Mouse (Mus musculus) small intestine, adult 2 months (tissue): Measurements from ENCODE around the gene Esrrg.

ENCODE experiments used
- CTCF ChIP-seq: fragments of 200-500 bp; IDR thresholded peaks from 2 replicates; pipeline ENCODE4 v1.5.1; 2012; ENCODE audit warnings: low read depth, mild to moderate bottlenecking, control low read depth, inconsistent platforms, low read length, moderate library complexity, mixed read lengths; ENCODE audit not compliant: insufficient replicate concordance, insufficient read length; ENCODE audit errors: extremely low read depth
- POLR2A ChIP-seq: fragments of 200-500 bp; IDR thresholded peaks from 2 replicates; pipeline ENCODE4 v1.6.1; 2012; ENCODE audit warnings: low read depth, mild to moderate bottlenecking, control low read depth, inconsistent platforms, low read length, moderate library complexity

DNA sequence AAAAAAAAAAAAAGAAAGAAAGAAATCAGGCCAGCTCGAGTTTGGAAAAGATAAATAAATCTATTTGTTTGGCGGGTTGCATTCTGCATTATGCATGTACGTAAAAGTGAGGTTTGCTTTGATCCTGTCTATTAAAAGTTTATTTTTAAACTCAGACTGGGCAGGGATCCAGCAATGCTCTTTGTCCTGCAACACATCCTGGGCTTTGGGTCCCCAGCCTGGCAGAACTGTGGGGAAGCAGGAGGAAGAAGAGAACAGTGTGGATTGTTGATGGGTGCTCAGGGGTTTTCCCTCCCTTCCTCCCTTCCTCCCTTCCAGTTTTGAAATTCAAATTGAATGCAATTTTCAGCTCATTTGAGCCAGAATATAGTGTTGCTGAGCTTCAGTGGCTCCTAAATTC is 187.0 kb downstream of the Esrrg start:
- TF ChIP-seq CTCF (no peak), POLR2A (no peak)
